Mouse (Mus musculus) kidney, embryonic 15.5 days (tissue): Measurements from ENCODE around the gene Hnrnpd. TPM values are rescaled to one million over a fixed set of nuclear protein-coding genes. Genes with fewer than 3 reads are reported as not detected.

Experiments used
- polyA plus RNA-seq: library from polyadenylated mRNA; unstranded; fragments of >200 nt; fragmentation: Nextera tagmentation; extraction: Ambion mirVana; gene quantifications from 2 replicates; pipeline ENCODE4 v1.2.1, GENCODE M21; 2015

The Hnrnpd gene
- polyA plus RNA-seq, 1 experiment from 2014 or later, result 231 TPM

Other genes starting within 250 kb of the Hnrnpd start
- 7.0 and 7.3 TPM in 2 replicates for gene Rasgef1b, start 249.9 kb downstream of the Hnrnpd start, polyA plus RNA-seq
- 0.28 TPM in 1 of 2 replicates, not detected in the other for gene Vamp9, start 72.7 kb downstream of the Hnrnpd start, polyA plus RNA-seq
- 1.9 and 2.6 TPM in 2 replicates for gene 4930524J08Rik, start 123 bp upstream of the Hnrnpd start, polyA plus RNA-seq
- gene Hnrnpdl, start 60.7 kb upstream of the Hnrnpd start, polyA plus RNA-seq, result 168 and 169 TPM in 2 replicates
- 48.1 and 48.7 TPM in 2 replicates for gene Enoph1, start 61.0 kb upstream of the Hnrnpd start, polyA plus RNA-seq
- 18.4 and 21.9 TPM in 2 replicates for gene Tmem150c, start 180.9 kb upstream of the Hnrnpd start, polyA plus RNA-seq